Mouse (Mus musculus) forebrain, embryonic 13.5 days (tissue): Measurements from ENCODE around the gene Mta3. TPM values are rescaled to one million over a fixed set of nuclear protein-coding genes. Genes with fewer than 3 reads are reported as not detected.

Experiments used
- ATAC-seq: fragments of 200-750 bp; cut with Nextera tagmentation; 2 replicates; pipeline ENCODE4 v1.8.0; 2017
- H3K27ac ChIP-seq: fragments of 300-500 bp; sonication (generic); 2 replicates; pipeline ENCODE4 v1.5.1; 2015; ENCODE audit warnings: inconsistent platforms, mild to moderate bottlenecking, moderate library complexity
- H3K27me3 ChIP-seq: fragments of 300-500 bp; sonication (generic); 2 replicates; pipeline ENCODE4 v1.6.1; 2015; ENCODE audit warnings: mild to moderate bottlenecking, inconsistent platforms
- H3K36me3 ChIP-seq: fragments of 300-500 bp; sonication (generic); 2 replicates; pipeline ENCODE4 v1.6.1; 2015; ENCODE audit warnings: mild to moderate bottlenecking, inconsistent platforms; ENCODE audit not compliant: poor library complexity, severe bottlenecking
- H3K4me1 ChIP-seq: fragments of 300-500 bp; sonication (generic); 2 replicates; pipeline ENCODE4 v1.6.1; 2015; ENCODE audit warnings: inconsistent platforms
- H3K4me2 ChIP-seq: fragments of 300-500 bp; sonication (generic); 2 replicates; pipeline ENCODE4 v1.6.1; 2015; ENCODE audit warnings: inconsistent platforms, mild to moderate bottlenecking, moderate library complexity
- H3K4me3 ChIP-seq: fragments of 300-500 bp; sonication (generic); 2 replicates; pipeline ENCODE4 v1.5.1; 2015; ENCODE audit warnings: mild to moderate bottlenecking, inconsistent platforms
- H3K9ac ChIP-seq: fragments of 300-500 bp; sonication (generic); 2 replicates; pipeline ENCODE4 v1.6.1; 2015; ENCODE audit warnings: mild to moderate bottlenecking, inconsistent platforms
- H3K9me3 ChIP-seq: fragments of 300-500 bp; sonication (generic); replicated peaks from 2 replicates; pipeline ENCODE4 v1.6.1; 2016; ENCODE audit warnings: inconsistent platforms
- WGBS: fragments of 180-500 bp; shearing (Covaris S2); methylation state at CpG from one replicate; pipeline ENCODE4 v1.1.7; 2015; 5-methylcytosine and 5-hydroxymethylcytosine counted together
- polyA plus RNA-seq: library from polyadenylated mRNA; unstranded; fragments of >200 nt; fragmentation: Nextera tagmentation; extraction: Ambion mirVana; gene quantifications from 2 replicates; pipeline ENCODE4 v1.2.1, GENCODE M21; 2015

Gene Mta3
- polyA plus RNA-seq, 1 experiment from 2014 or later = 30.6 TPM

GRCm38 (mm10) chr17:83770371-83770770, 64.4 kb downstream of the Mta3 start:
- Histone ChIP-seq H3K9ac (no peak overlapping the region), H3K4me2 (no peak overlapping the region), H3K4me3 (no peak overlapping the region), H3K4me1 (peaks cover 17% of the 10 kb centered on the region), H3K27me3 (no peaks in the 10 kb centered on the region), H3K36me3 (peaks cover 12% of the 10 kb centered on the region), H3K27ac (no peak overlapping the region), H3K9me3 (no peaks in the 10 kb centered on the region)
- no peak for ATAC-seq
- WGBS = 89% methylated on average over 6 of the region's 6 CpGs

GRCm38 (mm10) chr17:83770931-83771330, 65.0 kb downstream of the Mta3 start:
- peak overlapping the region; percentile 12; the same call in 1 of the 2 replicates for H3K27ac ChIP-seq
- H3K27me3 ChIP-seq = no peaks in the 10 kb centered on the region
- no peak overlapping the region for H3K9ac ChIP-seq
- H3K4me2 ChIP-seq = no peak overlapping the region
- H3K9me3 ChIP-seq = no peaks in the 10 kb centered on the region
- peaks cover 12% of the 10 kb centered on the region for H3K36me3 ChIP-seq
- WGBS = 93% methylated on average over 7 of the region's 7 CpGs
- no peak overlapping the region for H3K4me3 ChIP-seq
- ATAC-seq = no peak
- H3K4me1 ChIP-seq = peaks cover 17% of the 10 kb centered on the region

- H3K4me1 ChIP-seq = peaks cover 17% of the 10 kb centered on the region
- no peaks in the 10 kb centered on the region for H3K9me3 ChIP-seq
- no peak overlapping the region for H3K4me2 ChIP-seq
- no peaks in the 10 kb centered on the region for H3K27me3 ChIP-seq
- no peak overlapping the region for H3K9ac ChIP-seq
- peaks cover 5% of the 10 kb centered on the region for H3K36me3 ChIP-seq
- H3K4me3 ChIP-seq = no peak overlapping the region
- peak; percentile 11; the same call in 1 of the 2 replicates for ATAC-seq
- WGBS = 80% methylated on average over 9 of the region's 9 CpGs
- H3K27ac ChIP-seq = peak overlapping the region; percentile 58
Measured at GRCm38 (mm10) chr17:83772110-83772509, 66.1 kb downstream of the Mta3 start.

- H3K9ac ChIP-seq = no peak overlapping the region
- H3K4me1 ChIP-seq = peaks cover 17% of the 10 kb centered on the region
- H3K27ac ChIP-seq = peak overlapping the region; percentile 58
- no peak overlapping the region for H3K4me3 ChIP-seq
- peak; percentile 89 for ATAC-seq
- H3K9me3 ChIP-seq = no peaks in the 10 kb centered on the region
- no peaks in the 10 kb centered on the region for H3K27me3 ChIP-seq
- WGBS = 38% methylated on average over 8 of the region's 8 CpGs
- no peak overlapping the region for H3K4me2 ChIP-seq
- H3K36me3 ChIP-seq = peaks cover 5% of the 10 kb centered on the region
Measured at GRCm38 (mm10) chr17:83772711-83773110, 66.7 kb downstream of the Mta3 start.

- H3K9me3 ChIP-seq = no peaks in the 10 kb centered on the region
- H3K9ac ChIP-seq = no peak overlapping the region
- H3K27ac ChIP-seq = no peak overlapping the region
- no peak for ATAC-seq
- H3K4me1 ChIP-seq = peaks cover 22% of the 10 kb centered on the region
- 0 out of 2 replicates have a peak, but pooled peaks cover 3% of the 10 kb centered on the region for H3K36me3 ChIP-seq
- no peaks in the 10 kb centered on the region for H3K27me3 ChIP-seq
- WGBS = 95% methylated on average over 7 of the region's 7 CpGs
- H3K4me2 ChIP-seq = no peak overlapping the region
- no peak overlapping the region for H3K4me3 ChIP-seq
Measured at GRCm38 (mm10) chr17:83776965-83777364, 71.0 kb downstream of the Mta3 start.

GRCm38 (mm10) chr17:83777462-83778051, 71.6 kb downstream of the Mta3 start:
- Histone ChIP-seq H3K9ac (no peak overlapping the region), H3K27ac (no peak overlapping the region), H3K4me2 (no peak overlapping the region), H3K9me3 (no peaks in the 10 kb centered on the region), H3K4me1 (peaks cover 20% of the 10 kb centered on the region), H3K4me3 (no peak overlapping the region), H3K36me3 (0 out of 2 replicates have a peak, but pooled peaks cover 3% of the 10 kb centered on the region), H3K27me3 (no peaks in the 10 kb centered on the region)
- no peak for ATAC-seq
- 77% methylated on average over 9 of the region's 9 CpGs for WGBS

GRCm38 (mm10) chr17:83780228-83780627, 74.3 kb downstream of the Mta3 start:
- Histone ChIP-seq H3K36me3 (0 out of 2 replicates have a peak, but pooled peaks cover 3% of the 10 kb centered on the region), H3K27ac (no peak overlapping the region), H3K9ac (no peak overlapping the region), H3K4me3 (no peak overlapping the region), H3K27me3 (no peaks in the 10 kb centered on the region), H3K9me3 (no peaks in the 10 kb centered on the region), H3K4me1 (peaks cover 18% of the 10 kb centered on the region), H3K4me2 (no peak overlapping the region)
- WGBS = 80% methylated on average over 5 of the region's 5 CpGs
- no peak for ATAC-seq

GRCm38 (mm10) chr17:83782740-83783139, 76.8 kb downstream of the Mta3 start:
- ATAC-seq = peak; percentile 96
- H3K4me2 ChIP-seq = no peak overlapping the region
- no peak overlapping the region for H3K4me3 ChIP-seq
- 0 out of 2 replicates have a peak, but pooled peaks cover 3% of the 10 kb centered on the region for H3K36me3 ChIP-seq
- 41% methylated on average over 5 of the region's 5 CpGs for WGBS
- no peaks in the 10 kb centered on the region for H3K27me3 ChIP-seq
- no peak overlapping the region for H3K9ac ChIP-seq
- H3K9me3 ChIP-seq = no peaks in the 10 kb centered on the region
- peak overlapping the region; percentile 79 for H3K27ac ChIP-seq
- H3K4me1 ChIP-seq = peaks cover 18% of the 10 kb centered on the region

- Histone ChIP-seq H3K27ac (no peak overlapping the region), H3K9ac (no peak overlapping the region), H3K4me3 (no peak overlapping the region), H3K4me1 (peaks cover 13% of the 10 kb centered on the region), H3K4me2 (no peak overlapping the region), H3K9me3 (no peaks in the 10 kb centered on the region), H3K36me3 (no peaks in the 10 kb centered on the region; the same call in 1 of the 2 replicates), H3K27me3 (no peaks in the 10 kb centered on the region)
- 98% methylated on average over 6 of the region's 6 CpGs for WGBS
- no peak for ATAC-seq
Measured at GRCm38 (mm10) chr17:83786418-83786817, 80.5 kb downstream of the Mta3 start.

- no peak for ATAC-seq
- H3K9me3 ChIP-seq = no peaks in the 10 kb centered on the region
- H3K4me3 ChIP-seq = no peak overlapping the region
- no peaks in the 10 kb centered on the region; the same call in 1 of the 2 replicates for H3K36me3 ChIP-seq
- peaks cover 12% of the 10 kb centered on the region; the same call in 1 of the 2 replicates for H3K4me1 ChIP-seq
- no peak overlapping the region for H3K4me2 ChIP-seq
- WGBS = 77% methylated on average over 5 of the region's 5 CpGs
- no peak overlapping the region for H3K27ac ChIP-seq
- H3K9ac ChIP-seq = no peak overlapping the region
- no peaks in the 10 kb centered on the region for H3K27me3 ChIP-seq
Measured at GRCm38 (mm10) chr17:83790158-83790557, 84.2 kb downstream of the Mta3 start.

- peak; percentile 46 for ATAC-seq
- Histone ChIP-seq H3K9ac (peak overlapping the region; percentile 26; the same call in 1 of the 2 replicates), H3K9me3 (no peaks in the 10 kb centered on the region), H3K4me3 (peak overlapping the region; percentile 23), H3K27me3 (no peaks in the 10 kb centered on the region), H3K4me2 (peak overlapping the region; percentile 46), H3K27ac (no peak overlapping the region), H3K4me1 (peaks cover 12% of the 10 kb centered on the region; the same call in 1 of the 2 replicates), H3K36me3 (no peaks in the 10 kb centered on the region; the same call in 1 of the 2 replicates)
- 45% methylated on average over 23 of the region's 23 CpGs for WGBS
Measured at GRCm38 (mm10) chr17:83792388-83792787, 86.4 kb downstream of the Mta3 start.

- Histone ChIP-seq H3K27me3 (no peaks in the 10 kb centered on the region), H3K27ac (no peak overlapping the region), H3K4me1 (peaks cover 12% of the 10 kb centered on the region; the same call in 1 of the 2 replicates), H3K9ac (no peak overlapping the region), H3K9me3 (no peaks in the 10 kb centered on the region), H3K36me3 (no peaks in the 10 kb centered on the region), H3K4me2 (no peak overlapping the region), H3K4me3 (no peak overlapping the region)
- no peak for ATAC-seq
- WGBS = 98% methylated on average over 17 of the region's 17 CpGs
Measured at GRCm38 (mm10) chr17:83795121-83795520, 89.2 kb downstream of the Mta3 start.
